Mouse (Mus musculus) embryonic fibroblast, embryonic 13.5 days (primary cell): ENCODE measurements around the gene Mrps2.

Source experiments
- CTCF ChIP-seq: IDR thresholded peaks from 2 replicates; pipeline ENCODE4 v1.5.1; 2011; ENCODE audit warnings: mild to moderate bottlenecking, control low read depth, low read length, moderate library complexity, borderline replicate concordance; ENCODE audit not compliant: insufficient read depth
- POLR2A ChIP-seq: IDR thresholded peaks from 2 replicates; pipeline ENCODE4 v1.6.1; 2011; ENCODE audit warnings: low read depth, mild to moderate bottlenecking, control low read depth, low read length, moderate library complexity

DNA sequence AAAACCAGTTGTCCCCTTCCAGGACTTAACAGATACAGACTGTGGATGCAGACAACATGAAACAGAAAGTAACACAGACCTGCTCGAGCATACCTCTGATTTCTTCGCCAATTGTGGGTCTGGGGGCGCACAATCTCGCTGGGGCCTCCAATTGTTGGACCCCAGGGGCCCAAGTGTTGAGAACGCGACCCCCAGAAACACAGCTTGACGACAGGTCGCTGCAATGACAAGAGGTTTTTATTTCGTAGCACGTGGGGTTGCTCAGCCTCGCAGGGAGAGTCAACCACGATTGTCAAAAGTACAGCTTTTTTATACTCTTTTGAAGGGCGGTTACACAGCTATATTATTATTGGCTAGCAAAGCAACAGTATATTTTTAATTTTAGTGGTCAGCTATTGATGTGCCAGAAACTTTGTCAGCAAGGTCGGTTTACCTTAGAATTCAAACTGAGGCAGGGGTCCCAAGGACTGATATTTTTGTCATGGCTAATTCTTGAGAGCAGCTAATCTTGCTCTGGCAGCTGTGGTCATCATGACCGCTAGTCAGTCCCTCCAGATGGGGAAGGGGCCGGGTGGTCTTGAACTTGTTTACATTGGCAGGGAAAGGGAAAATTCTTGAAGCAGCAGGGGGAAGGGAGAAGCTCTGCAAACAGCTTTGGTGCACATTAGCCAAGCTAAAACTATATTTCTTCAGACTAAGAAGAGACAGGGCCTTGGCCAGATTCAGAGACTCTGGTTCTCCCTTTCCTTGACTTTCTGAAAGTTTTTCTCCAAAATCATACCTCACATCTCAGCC is 28.1 kb downstream of the Mrps2 start:
- no peak for TF ChIP-seq CTCF
- no peak for TF ChIP-seq POLR2A
